Mouse (Mus musculus) hindbrain, embryonic 14.5 days (tissue): ENCODE data around the gene Pacs1. TPM values are rescaled to one million over a fixed set of nuclear protein-coding genes. Genes with fewer than 3 reads are reported as not detected.
"Not testable (repeated sequence)": the region's sequence is repeated elsewhere in the genome, so short reads cannot be mapped to it uniquely, and the experiment has no call there.

ENCODE experiments used
- ATAC-seq: fragments of 200-750 bp; cut with Nextera tagmentation; 2 replicates; pipeline ENCODE4 v1.8.0; 2017; ENCODE audit warnings: moderate number of reproducible peaks, mild to moderate bottlenecking, moderate TSS enrichment, moderate library complexity; ENCODE audit not compliant: low FRiP score
- DNase-seq: peaks from one replicate; pipeline ENCODE4 v3.0.0-alpha.2; 2015; ENCODE audit warnings: low spot score
- H3K27ac ChIP-seq: fragments of 300-500 bp; sonication (generic); 2 replicates; pipeline ENCODE4 v1.5.1; 2014; ENCODE audit warnings: mild to moderate bottlenecking, moderate library complexity
- H3K27me3 ChIP-seq: fragments of 300-500 bp; sonication (generic); 2 replicates; pipeline ENCODE4 v1.6.1; 2014; ENCODE audit warnings: mild to moderate bottlenecking, low read length, mixed read lengths; ENCODE audit not compliant: control insufficient read depth, insufficient read depth
- H3K36me3 ChIP-seq: fragments of 300-500 bp; sonication (generic); replicated peaks from 2 replicates; pipeline ENCODE4 v1.6.1; 2014; ENCODE audit not compliant: control insufficient read depth, insufficient read depth
- H3K4me1 ChIP-seq: fragments of 300-500 bp; sonication (generic); replicated peaks from 2 replicates; pipeline ENCODE4 v1.6.1; 2014; ENCODE audit warnings: antibody characterized with exemption, low read length, mixed read lengths; ENCODE audit not compliant: control insufficient read depth, insufficient read depth
- H3K4me2 ChIP-seq: fragments of 300-500 bp; sonication (generic); replicated peaks from 2 replicates; pipeline ENCODE4 v1.6.1; 2014; ENCODE audit warnings: mild to moderate bottlenecking, moderate library complexity
- H3K4me3 ChIP-seq: fragments of 300-500 bp; sonication (generic); replicated peaks from 2 replicates; pipeline ENCODE4 v1.5.1; 2014; ENCODE audit warnings: mild to moderate bottlenecking, low read length
- H3K9ac ChIP-seq: fragments of 300-500 bp; sonication (generic); 2 replicates; pipeline ENCODE4 v1.6.1; 2014
- H3K9me3 ChIP-seq: fragments of 300-500 bp; sonication (generic); 2 replicates; pipeline ENCODE4 v1.6.1; 2016; ENCODE audit warnings: low read length; ENCODE audit not compliant: control insufficient read depth
- WGBS: fragments of 180-500 bp; shearing (Covaris S2); extraction: QIAGEN DNeasy Blood & Tissue Kit; methylation state at CpG from one replicate; pipeline ENCODE4 v1.1.7; 2014; 5-methylcytosine and 5-hydroxymethylcytosine counted together
- polyA plus RNA-seq: library from polyadenylated mRNA; unstranded; fragments of >200 nt; fragmentation: Nextera tagmentation; extraction: Ambion mirVana; gene quantifications from 2 replicates; pipeline ENCODE4 v1.2.1, GENCODE M21; 2014

Gene Pacs1
- polyA plus RNA-seq, 1 experiment from 2014 or later = 54.3 TPM

DNA sequence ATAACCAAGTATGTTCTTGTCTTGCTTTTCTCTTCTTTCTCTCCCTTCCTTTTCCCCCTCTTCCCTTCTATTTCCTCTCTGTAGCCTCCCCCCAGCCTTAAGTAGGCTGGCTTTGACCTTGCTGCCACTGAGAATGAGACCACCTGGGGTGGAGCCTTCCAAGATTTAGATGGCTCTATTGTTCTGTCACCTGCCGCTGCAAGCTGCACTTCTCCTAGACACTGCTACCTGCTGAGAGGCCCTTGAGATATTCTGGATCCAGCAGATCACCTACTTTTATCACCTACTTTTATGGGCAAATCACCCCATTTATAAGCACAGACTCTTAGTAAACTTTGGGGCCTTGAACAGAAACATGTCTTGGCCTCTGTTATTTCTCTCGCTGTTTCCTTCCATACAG, 48.3 kb downstream of the Pacs1 start:
- no peak for ATAC-seq

DNA sequence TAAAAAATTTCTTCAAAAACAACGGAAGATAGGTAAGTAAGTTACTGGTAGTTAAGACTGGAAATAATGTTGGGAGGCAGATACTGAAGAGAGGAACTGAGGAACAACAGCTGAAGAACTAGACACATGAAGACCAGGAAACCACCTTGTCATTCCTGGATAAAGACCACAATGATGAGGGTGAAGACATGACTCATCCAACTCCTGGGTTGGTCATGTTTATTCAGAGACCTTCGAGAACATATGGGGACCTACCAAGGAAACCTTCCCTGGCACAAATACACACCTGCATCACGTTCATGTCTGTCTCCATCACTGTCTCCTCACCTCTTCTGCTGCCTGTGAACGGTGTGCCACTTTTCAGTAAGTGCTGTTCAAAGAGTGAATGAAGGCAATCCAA, 48.8 kb downstream of the Pacs1 start:
- no peak for ATAC-seq
- Histone ChIP-seq H3K27ac (no peak overlapping the region), H3K27me3 (no peaks in the 10 kb centered on the region), H3K36me3 (no peaks in the 10 kb centered on the region), H3K4me2 (no peak overlapping the region), H3K4me3 (no peak overlapping the region), H3K9me3 (no peaks in the 10 kb centered on the region), H3K4me1 (no peaks in the 10 kb centered on the region), H3K9ac (no peak overlapping the region)
- no peak for DNase-seq
- WGBS = 88% methylated on average over 4 of the region's 4 CpGs

More for the DNA sequence above, 48.3 kb downstream of the Pacs1 start:
- Histone ChIP-seq H3K4me1 (no peaks in the 10 kb centered on the region), H3K9me3 (no peaks in the 10 kb centered on the region), H3K36me3 (no peaks in the 10 kb centered on the region), H3K9ac (no peak overlapping the region), H3K4me2 (no peak overlapping the region), H3K27me3 (no peaks in the 10 kb centered on the region), H3K4me3 (no peak overlapping the region), H3K27ac (no peak overlapping the region)
- 38% methylated on average over 2 of the region's 2 CpGs for WGBS
- DNase-seq = no peak

DNA sequence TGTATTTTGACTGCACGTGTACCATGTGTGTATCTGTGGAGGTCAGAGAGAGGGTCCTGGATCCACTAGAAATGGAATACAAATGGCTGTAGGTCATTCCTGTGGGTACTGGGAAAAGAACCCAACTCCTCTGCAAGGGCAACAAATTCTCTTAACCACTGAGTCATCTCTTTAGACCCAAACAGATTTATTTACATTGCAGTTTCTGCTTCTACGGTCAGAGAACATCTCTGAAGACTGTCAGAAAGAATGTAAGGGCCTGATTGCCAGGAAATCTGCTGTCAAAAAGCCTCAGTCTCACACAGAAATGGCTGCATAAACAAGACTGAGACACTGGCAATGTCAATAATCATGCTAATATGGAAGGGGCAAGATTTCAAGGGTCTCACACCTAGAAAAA, 51.0 kb downstream of the Pacs1 start:
- H3K4me2 ChIP-seq = no peak overlapping the region
- no peaks in the 10 kb centered on the region for H3K9me3 ChIP-seq
- no peaks in the 10 kb centered on the region for H3K4me1 ChIP-seq
- no peaks in the 10 kb centered on the region for H3K36me3 ChIP-seq
- DNase-seq (no peak), ATAC-seq (no peak)
- H3K27me3 ChIP-seq = no peaks in the 10 kb centered on the region
- no peak overlapping the region for H3K27ac ChIP-seq
- WGBS = 75% methylated on average over 2 of the region's 2 CpGs
- H3K4me3 ChIP-seq = no peak overlapping the region
- no peak overlapping the region for H3K9ac ChIP-seq

DNA sequence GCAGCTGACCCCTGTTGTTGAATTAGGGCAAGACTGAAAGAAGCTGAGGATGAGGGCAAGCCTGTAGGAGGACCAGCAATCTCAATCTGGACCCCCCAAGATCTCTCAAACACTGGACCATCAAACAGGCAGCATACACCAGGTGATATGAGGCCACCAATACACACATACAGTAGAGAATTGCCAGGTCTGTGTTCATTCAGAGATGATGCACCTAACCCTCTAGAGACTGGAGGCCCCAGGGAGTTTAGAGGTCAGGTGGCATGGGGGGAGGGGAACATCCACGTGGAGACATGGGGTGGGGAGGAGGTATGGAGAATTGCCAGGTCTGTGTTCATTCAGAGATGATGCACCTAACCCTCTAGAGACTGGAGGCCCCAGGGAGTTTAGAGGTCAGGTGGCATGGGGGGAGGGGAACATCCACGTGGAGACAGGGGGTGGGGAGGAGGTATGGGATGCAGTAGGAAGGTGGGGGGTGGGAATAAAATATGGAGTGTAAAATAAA, 51.6 kb downstream of the Pacs1 start:
- not testable (repeated sequence) for DNase-seq, H3K4me3 ChIP-seq, H3K27me3 ChIP-seq, H3K4me1 ChIP-seq, ATAC-seq, H3K9me3 ChIP-seq, H3K27ac ChIP-seq, H3K4me2 ChIP-seq, H3K9ac ChIP-seq, H3K36me3 ChIP-seq
- 22% methylated on average over 2 of the region's 2 CpGs for WGBS

DNA sequence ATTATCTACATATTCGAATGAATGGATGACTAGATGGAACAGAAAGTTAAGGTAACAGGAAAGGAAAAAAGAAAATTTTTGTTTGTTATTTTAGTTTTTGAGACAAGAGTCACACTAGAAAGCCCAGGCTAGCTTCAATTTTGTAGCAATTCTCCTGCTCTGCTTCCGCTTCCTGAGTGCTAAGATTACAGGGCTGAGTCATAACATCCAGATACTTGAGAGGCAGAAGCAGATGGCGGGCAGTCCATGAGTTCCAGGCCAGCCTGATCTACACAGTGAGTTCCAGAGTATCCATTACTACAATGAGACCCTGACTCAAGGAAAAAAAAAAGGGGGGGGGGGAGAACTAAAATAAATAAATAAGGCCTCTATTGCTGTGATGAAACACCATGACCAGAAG, 52.5 kb downstream of the Pacs1 start:
- WGBS = 92% methylated on average over 3 of the region's 3 CpGs
- H3K9ac ChIP-seq = no peak overlapping the region
- DNase-seq = no peak
- H3K36me3 ChIP-seq = no peaks in the 10 kb centered on the region
- no peak overlapping the region for H3K27ac ChIP-seq
- H3K4me2 ChIP-seq = no peak overlapping the region
- no peaks in the 10 kb centered on the region for H3K9me3 ChIP-seq
- no peaks in the 10 kb centered on the region for H3K27me3 ChIP-seq
- no peak overlapping the region for H3K4me3 ChIP-seq
- no peaks in the 10 kb centered on the region for H3K4me1 ChIP-seq
- no peak for ATAC-seq

DNA sequence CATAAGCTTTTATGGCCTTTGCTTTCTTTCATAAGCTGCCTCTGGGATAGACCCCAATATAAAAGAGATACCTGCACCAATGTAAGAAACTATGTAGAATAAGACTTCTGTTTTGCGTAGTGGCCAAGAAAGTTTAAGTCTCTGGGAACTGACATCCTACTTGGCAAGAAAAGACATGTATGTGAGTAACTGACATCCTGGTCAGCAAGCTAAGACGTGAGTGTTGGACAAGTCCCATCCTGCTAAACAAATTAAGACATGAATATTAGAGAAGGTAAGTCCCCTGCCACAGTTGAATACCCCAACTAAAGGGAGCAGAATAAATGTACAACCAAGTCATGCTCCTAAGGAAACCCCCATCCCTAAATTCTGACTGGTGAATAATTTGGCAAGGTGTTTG, 71.2 kb downstream of the Pacs1 start:
- no peak for ATAC-seq
- no peak overlapping the region for H3K27ac ChIP-seq
- no peak overlapping the region for H3K4me3 ChIP-seq
- no peak overlapping the region for H3K4me2 ChIP-seq
- WGBS = 98% methylated on average over 2 of the region's 2 CpGs
- H3K36me3 ChIP-seq = no peaks in the 10 kb centered on the region
- H3K4me1 ChIP-seq = no peaks in the 10 kb centered on the region
- H3K9ac ChIP-seq = no peak overlapping the region
- DNase-seq = no peak
- H3K27me3 ChIP-seq = no peaks in the 10 kb centered on the region
- H3K9me3 ChIP-seq = no peaks in the 10 kb centered on the region

DNA sequence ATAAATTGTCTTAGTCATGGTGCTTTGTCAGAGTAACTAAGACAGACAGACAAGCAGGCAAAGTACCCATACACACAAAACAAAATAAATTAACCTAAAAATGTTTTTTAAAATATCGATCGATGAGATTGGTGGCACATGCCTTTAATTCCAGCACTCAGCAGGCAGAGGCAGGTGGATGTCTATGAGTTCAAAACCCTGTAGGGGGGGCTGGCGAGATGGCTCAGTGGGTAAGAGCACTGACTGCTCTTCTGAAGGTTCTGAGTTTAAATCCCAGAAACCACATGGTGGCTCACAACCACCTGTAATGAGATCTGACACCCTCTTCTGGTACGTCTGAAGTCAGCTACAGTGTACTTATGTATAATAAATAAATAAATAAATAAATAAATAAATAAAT, 72.3 kb downstream of the Pacs1 start:
- not testable (repeated sequence) for H3K9ac ChIP-seq, DNase-seq, H3K9me3 ChIP-seq, H3K4me1 ChIP-seq, H3K4me2 ChIP-seq, H3K36me3 ChIP-seq, ATAC-seq, H3K27ac ChIP-seq, H3K4me3 ChIP-seq, H3K27me3 ChIP-seq
- 85% methylated on average over 4 of the region's 4 CpGs for WGBS

DNA sequence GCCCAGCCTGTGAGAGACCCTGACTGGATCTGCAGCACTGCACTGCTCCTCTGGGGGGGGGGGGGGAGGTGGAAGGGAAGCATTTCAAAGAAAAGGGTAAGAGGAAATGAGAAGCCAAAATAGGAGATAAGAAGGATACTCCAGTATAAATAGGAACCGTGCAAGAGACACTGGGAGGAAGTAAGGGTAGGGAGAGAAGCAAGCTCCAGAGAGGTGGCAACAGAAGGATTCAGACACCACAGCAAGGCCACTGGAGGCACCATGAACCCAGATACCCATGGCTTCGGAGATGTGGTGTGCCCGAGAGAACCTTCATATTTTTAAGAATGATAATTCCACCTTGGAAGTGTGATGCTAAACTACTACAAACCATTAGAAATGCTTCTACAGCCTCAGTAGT, 74.4 kb downstream of the Pacs1 start:
- WGBS = 87% methylated on average over 3 of the region's 3 CpGs
- ATAC-seq (no peak), DNase-seq (no peak)
- H3K4me2 ChIP-seq = no peak overlapping the region
- H3K4me1 ChIP-seq = no peaks in the 10 kb centered on the region
- H3K27me3 ChIP-seq = no peaks in the 10 kb centered on the region
- H3K27ac ChIP-seq = no peak overlapping the region
- H3K9ac ChIP-seq = no peak overlapping the region
- H3K4me3 ChIP-seq = no peak overlapping the region
- no peaks in the 10 kb centered on the region for H3K9me3 ChIP-seq
- H3K36me3 ChIP-seq = no peaks in the 10 kb centered on the region

DNA sequence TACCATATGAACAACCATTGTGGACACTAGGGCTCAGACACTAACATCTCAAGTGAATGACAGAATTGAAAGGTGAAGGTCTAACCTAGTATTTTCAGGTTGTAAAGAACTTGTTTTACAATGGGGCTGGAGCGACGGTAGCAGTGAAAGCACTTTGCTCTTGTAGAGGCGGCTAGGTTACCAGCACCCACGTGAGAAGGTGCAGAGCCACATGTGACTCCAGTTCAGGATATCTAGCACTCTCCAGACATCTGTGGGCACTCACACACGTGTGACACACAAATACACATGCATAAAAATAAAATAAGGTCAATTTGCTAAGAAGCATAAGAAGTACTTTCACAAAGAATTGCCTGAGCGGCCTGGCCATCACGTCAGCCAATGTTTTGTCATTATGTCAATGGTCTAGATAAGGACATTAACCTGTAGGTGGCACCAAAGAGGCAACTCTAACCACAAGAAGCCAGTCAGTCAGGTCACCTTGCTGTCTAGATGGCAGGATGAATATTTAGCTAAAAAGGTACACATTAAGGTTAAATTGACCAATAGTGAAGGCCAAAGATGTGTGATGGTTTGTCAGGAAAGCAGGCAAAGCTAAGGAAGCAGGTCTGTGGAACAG, 77.4 kb downstream of the Pacs1 start:
- DNase-seq = peak; percentile 63
- Histone ChIP-seq H3K4me2 (no peak overlapping the region), H3K36me3 (no peaks in the 10 kb centered on the region), H3K27ac (no peak overlapping the region), H3K9ac (no peak overlapping the region), H3K9me3 (no peaks in the 10 kb centered on the region), H3K27me3 (no peaks in the 10 kb centered on the region), H3K4me3 (no peak overlapping the region), H3K4me1 (no peaks in the 10 kb centered on the region)
- whole genome bisulfite sequencing = 60% methylated on average over 7 of the region's 7 CpGs
- ATAC-seq = no peak

DNA sequence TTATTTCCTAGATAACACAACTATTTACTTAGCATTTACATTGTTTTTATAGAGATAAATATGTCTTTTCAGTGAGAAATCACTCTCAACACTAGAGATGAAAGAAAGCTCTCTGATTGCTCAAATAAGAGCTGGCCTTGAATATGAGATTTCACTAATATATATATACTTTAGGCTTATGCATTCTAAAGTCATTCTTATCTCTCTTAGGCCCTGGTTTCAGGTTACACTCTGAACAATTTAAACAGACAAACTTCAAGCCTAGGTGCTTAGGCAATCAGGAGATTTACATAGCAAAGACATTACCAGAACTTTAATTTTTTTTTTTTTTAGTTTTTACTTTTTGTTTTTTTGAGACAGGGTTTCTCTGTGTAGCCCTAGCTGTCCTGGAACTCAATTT, 80.5 kb downstream of the Pacs1 start:
- ATAC-seq = no peak
- H3K4me2 ChIP-seq = no peak overlapping the region
- no peak overlapping the region for H3K4me3 ChIP-seq
- no peaks in the 10 kb centered on the region for H3K9me3 ChIP-seq
- H3K9ac ChIP-seq = no peak overlapping the region
- no peaks in the 10 kb centered on the region for H3K36me3 ChIP-seq
- no peaks in the 10 kb centered on the region; the same call in 1 of the 2 replicates for H3K4me1 ChIP-seq
- no peaks in the 10 kb centered on the region for H3K27me3 ChIP-seq
- DNase-seq = no peak
- no peak overlapping the region for H3K27ac ChIP-seq
